Mouse (Mus musculus): ENCODE measurements around the gene Nr4a2.

Nr4a2 gene

GRCm38 (mm10) chr2:57111791-57112538 is 11.8 kb downstream of the Nr4a2 start:
- ATAC-seq (ENCODE audit: low TSS enrichment) = no peak

- no peak for ATAC-seq (ENCODE audit: low TSS enrichment)
These were observed 12.6 kb downstream of the Nr4a2 start for GRCm38 (mm10) chr2:57111011-57111790.

GRCm38 (mm10) chr2:57110401-57110800 is 13.4 kb downstream of the Nr4a2 start:
- ATAC-seq (ENCODE audit: low TSS enrichment) = no peak

- no peak for ATAC-seq (ENCODE audit: low TSS enrichment)
These were observed 13.9 kb downstream of the Nr4a2 start for GRCm38 (mm10) chr2:57109926-57110325.

GRCm38 (mm10) chr2:57109301-57109700 is 14.5 kb downstream of the Nr4a2 start:
- no peak for ATAC-seq (ENCODE audit: low TSS enrichment)

- ATAC-seq (ENCODE audit: low TSS enrichment) = no peak
These were observed 15.4 kb downstream of the Nr4a2 start for GRCm38 (mm10) chr2:57108349-57108930.

GRCm38 (mm10) chr2:57105401-57105800 is 18.4 kb downstream of the Nr4a2 start:
- no peak for ATAC-seq (ENCODE audit: low TSS enrichment)

- ATAC-seq (ENCODE audit: low TSS enrichment) = no peak
These were observed 19.1 kb downstream of the Nr4a2 start for GRCm38 (mm10) chr2:57104731-57105130.

- ATAC-seq (ENCODE audit: low TSS enrichment) = no peak
These were observed 19.8 kb downstream of the Nr4a2 start for GRCm38 (mm10) chr2:57103845-57104660.

- 0 out of 2 replicates have a peak, but pooled peaks have one; percentile 11 for ATAC-seq (ENCODE audit: low TSS enrichment)
These were observed 20.7 kb downstream of the Nr4a2 start for GRCm38 (mm10) chr2:57102856-57103844.

GRCm38 (mm10) chr2:57102091-57102855 is 21.5 kb downstream of the Nr4a2 start:
- ATAC-seq (ENCODE audit: low TSS enrichment) = 0 out of 2 replicates have a peak, but pooled peaks have one; percentile 14

GRCm38 (mm10) chr2:57100241-57100640 is 23.6 kb downstream of the Nr4a2 start:
- ATAC-seq (ENCODE audit: low TSS enrichment) = no peak

- peak; percentile 93 for ATAC-seq (ENCODE audit: low TSS enrichment)
These were observed 51.4 kb downstream of the Nr4a2 start for GRCm38 (mm10) chr2:57072452-57072851.

GRCm38 (mm10) chr2:57063480-57063879 is 60.3 kb downstream of the Nr4a2 start:
- ATAC-seq (ENCODE audit: low TSS enrichment) = no peak

Data from frontal cortex, adult (tissue).